Mouse (Mus musculus) heart, adult 11 months (tissue): ENCODE measurements around the gene Cdadc1.

Experiments used
- DNase-seq: peaks from one replicate; pipeline ENCODE4 v3.0.0; 2022

Gene Cdadc1

DNA sequence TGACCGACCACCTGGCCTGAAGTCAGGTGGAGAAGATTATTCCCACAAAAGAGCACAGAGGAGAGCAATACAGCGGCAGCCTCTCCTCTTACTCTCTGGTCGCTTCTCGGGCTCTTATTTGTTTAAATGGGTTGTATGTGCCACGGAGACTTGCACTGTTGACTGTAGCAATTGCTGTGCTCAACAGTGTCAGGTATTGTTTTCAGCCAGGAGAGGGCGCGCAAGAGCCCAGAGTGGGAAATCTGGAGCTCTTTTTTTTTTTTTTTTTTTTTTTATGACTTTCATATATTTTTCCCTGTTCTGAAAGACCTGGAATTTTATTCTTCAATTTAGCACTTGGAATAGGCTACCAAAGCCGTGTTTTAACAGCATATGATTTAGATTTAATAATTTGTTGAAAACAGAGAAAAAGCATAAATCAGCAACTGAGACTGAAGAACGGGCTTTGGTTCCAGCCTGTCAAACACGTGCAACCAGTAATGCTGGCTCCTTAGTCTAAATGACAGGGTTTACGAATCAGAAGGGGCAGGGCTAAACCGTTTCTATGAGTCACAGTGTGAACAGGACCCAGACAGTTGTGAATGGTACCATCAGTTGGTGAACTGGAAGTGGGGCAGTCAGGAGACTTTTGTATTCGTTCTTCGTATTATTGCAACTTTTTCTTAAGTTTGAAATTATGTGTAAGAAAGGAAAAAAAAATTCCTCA lies 15.3 kb upstream of the Cdadc1 start:
- peak; percentile 83 for DNase-seq

DNA sequence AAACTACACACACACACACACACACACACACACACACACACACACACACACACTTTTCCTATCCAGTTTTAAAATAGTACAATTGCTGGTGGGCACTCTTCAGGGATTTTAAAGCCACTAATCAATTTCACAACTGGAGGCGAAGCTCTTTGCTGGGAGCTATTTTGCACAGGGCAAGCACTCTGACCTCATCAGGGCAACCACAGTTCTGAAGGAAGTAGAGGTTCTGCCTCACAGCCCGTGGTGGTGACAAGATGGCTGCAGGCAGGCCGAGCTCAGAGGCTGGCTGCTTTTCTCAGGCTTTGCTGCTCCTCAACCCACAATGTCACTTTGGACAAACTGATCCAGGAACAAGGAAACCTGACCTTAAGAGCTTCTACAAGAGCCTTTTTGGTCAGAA lies 9.3 kb upstream of the Cdadc1 start:
- DNase-seq = peak; percentile 64

DNA sequence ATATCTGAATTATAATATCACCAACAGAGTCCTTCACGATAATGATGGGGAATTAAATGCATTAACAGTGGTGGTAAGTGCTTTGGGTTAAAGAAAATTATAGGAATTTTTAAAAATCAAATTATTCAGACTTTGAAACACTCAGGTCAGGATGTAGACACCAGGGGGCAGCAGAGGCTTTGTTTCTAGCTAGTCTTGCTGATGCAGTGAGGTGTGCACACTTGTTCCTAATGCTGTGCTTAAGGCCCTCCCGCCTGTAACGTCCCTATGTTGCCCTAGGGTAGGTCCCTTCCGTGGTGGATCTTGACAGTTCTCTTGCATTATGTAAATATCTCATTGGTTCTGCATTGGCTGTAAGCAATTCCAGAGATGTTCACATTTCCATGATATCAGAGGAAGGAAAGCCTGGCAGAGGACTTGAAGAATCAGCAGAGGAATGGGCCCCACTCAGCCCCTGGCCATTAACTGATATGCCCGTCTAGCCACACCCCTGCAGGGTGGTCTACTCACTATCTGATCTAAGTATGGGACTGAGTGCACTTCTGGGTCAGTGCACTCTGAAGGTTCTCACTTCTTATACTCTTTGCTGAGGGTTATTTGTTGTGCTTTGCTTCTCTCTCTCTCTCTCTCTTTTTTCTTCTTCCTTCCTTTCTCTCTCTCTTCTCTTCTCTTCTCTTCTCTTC lies 8.1 kb upstream of the Cdadc1 start:
- peak; percentile 81 for DNase-seq

DNA sequence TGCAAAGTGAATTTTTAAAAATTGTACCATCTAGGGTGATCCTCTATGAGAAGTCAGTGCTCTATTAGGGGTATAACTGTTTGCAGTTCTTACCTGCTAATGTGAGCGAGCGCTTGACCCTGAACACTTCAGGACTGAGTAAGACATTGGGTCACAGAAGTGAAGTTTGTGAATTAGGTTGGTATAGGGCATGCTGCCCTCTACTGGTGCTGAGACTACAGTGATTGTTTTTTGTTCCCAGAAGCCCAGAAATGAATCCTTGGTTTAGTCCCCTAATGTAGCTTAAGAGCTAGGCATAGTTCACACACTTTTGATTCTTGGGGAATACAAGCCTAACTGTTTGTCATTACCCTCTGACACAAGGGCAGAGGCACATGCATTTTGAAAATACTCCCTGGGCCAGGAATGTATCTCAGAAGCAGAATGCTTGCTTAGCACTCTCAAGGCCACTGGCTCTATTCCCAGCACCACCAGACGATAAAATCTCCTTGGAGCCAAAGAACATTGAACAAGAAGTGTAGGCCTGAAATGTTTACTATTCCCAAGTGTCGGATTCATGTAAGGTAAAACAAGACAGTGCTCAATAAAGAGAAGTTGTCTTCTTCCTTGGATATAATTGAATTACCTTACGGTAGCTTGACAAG lies 6.4 kb upstream of the Cdadc1 start:
- peak; percentile 60 for DNase-seq

DNA sequence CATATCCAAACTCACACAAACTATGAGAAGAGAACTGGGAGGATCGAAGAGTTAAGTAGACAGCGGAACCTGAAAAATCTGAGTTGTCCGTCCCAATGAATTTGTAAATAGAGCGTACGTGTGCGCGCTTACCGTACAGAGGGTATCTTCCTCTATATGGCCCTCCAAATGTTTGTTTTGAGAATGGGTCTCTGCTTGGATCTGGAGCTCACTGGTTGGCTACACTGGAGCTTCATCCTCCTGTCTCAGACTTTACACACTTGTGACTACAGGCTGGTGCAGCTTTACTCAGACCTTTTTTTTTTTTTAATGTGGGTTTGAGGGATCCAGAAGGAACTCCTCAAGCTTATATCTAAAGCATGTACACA lies 485 bp upstream of the Cdadc1 start:
- DNase-seq = no peak

DNA sequence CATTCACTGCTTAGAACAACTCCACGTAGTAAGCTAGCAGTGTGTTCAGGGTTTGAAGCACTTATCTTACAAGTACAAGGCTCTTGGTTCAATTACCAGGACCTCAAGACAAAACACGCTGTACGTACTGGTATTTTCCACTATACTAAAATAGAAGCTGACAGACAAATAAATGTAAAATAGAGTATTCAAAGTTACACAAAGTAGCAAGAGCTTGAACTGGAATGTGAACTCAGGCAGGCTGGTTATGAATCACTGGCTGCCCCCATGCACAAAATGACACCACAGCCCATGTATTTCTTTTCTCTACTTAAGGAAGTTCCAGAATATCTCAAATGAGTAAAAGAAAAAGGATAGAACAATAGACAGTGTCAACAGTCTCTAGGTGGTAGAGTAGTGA lies 2.8 kb downstream of the Cdadc1 start:
- DNase-seq = no peak

DNA sequence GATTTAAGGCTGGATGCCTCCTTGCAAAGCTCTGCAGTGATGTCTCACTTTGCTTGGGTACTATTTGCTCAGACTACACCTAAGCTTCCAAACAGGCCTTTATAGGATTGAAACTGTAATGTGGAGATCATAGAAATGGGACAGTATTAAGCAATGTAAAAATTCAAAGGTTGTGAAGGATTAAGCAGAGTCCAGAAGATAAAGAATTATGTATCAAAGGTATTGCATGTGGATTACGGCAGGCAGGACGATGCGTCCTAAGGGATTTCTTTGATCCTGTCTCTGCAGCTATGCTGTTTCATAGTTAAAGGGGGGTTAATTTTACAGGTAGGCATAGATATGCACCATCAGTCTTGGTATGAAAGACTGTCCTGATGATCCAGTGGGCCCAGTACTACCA lies 5.2 kb downstream of the Cdadc1 start:
- peak; percentile 22 for DNase-seq

DNA sequence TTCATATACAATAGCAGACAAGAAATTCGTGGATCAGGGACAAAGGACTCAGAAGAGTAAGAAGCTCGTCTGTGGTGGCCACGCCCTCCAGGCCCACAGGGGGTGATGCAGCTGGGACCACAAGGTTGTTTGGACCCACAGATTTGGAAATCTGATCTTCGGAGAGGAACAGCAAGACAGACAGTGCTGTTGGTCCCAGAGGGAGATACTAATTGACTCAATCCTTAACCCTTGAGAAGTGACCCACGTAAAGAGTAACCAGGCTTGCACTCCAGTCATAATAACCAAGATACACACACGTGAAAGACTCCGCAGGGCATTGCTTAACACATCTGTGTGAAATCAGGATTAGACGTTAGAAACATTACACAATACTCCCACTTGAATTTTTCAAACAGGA lies 5.9 kb downstream of the Cdadc1 start:
- DNase-seq = peak; percentile 73

DNA sequence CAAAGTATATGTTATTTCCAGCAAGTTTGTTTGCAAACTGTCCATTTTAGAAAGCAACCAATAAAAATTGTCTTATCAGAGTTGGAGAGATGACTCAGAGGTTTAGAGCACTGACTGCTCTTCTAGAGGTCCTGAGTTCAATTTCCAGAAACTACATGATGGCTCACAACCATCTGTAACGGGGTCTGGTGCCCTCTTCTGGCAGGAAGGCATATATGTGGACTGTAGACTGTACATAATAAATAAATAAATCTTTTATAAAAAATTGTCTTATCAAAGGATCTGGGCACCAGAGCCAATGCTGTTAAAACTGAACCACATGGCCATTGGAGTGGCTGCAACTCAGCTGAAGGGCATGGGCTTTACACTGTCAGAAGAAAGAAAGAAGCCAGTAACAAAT lies 7.1 kb downstream of the Cdadc1 start:
- peak; percentile 49 for DNase-seq

DNA sequence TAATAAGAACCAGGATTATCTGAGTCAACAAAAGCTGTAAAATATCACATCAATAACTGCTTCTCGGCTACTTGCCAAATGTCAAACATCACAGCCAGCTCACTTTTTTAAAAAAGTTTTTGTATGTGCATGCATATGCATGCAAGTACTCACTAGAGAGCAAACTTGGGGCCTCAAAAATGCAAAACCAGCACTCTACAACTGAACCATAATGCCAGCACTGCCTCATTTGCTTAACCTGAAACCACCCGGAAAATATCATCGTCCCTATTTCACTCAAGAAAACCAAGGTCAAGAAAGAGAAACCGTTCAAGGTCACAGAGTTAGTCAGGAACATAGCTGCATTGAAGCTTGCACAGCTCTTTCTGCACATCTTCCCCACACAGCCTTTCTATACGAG lies 21.4 kb downstream of the Cdadc1 start:
- DNase-seq = peak; percentile 37

DNA sequence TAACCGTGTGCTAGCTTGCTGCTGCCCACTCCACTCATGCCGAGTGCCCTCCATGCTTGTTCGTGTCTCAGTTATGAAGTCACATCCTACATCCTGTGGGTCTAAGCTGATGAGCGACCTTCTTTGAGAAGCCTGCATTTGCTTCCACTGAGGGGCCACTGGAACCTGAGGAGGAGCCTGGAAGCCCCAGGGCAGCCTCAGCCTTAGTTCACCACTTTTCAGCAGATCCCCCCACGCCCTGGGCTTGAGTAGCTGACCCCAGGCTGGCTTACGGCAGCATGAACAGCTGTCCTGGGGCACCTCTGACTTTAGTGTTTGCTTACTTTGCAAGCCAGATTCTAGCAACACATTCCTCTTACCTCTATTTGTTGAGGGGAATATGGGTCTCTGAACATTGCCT lies 31.0 kb downstream of the Cdadc1 start:
- DNase-seq = peak; percentile 59

DNA sequence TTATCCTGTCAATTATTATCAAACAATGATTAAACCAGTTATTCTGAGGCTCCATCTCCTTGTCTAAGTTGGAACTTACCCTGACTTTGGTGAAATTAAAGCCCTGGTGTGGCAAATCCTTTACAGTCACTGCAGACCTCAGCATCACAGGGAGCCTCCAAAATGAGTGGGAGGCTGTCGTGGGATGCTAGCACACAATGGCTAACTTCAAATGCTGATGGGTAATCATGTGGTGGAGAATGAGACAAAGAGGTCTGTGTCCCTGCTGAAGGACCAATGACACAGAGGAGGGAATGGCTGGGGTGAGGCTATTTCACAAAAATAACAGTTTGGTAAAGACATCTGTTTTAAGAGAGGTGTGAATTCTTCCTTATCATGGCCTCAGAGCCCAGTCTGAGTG lies 39.9 kb downstream of the Cdadc1 start:
- peak; percentile 73 for DNase-seq

DNA sequence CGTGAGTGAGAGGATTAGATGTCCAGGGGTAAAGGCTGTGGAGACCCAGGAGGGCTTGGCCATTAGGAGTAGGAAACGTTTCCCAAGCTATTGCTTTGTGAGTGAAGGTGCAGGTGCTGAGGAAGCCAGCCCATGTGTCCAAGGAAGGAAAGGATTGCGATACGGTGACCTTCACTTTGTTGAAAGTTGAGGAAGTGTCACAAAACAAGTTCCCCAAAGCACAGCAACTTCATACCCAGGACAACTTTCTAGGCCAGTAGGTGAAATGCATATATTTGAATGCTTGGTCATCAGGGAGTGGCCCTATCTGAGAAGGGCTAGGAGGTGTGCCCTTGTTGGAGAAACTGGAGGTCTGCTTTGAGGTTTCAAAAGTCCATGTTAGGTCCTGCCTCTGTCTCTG lies 40.7 kb downstream of the Cdadc1 start:
- no peak for DNase-seq

DNA sequence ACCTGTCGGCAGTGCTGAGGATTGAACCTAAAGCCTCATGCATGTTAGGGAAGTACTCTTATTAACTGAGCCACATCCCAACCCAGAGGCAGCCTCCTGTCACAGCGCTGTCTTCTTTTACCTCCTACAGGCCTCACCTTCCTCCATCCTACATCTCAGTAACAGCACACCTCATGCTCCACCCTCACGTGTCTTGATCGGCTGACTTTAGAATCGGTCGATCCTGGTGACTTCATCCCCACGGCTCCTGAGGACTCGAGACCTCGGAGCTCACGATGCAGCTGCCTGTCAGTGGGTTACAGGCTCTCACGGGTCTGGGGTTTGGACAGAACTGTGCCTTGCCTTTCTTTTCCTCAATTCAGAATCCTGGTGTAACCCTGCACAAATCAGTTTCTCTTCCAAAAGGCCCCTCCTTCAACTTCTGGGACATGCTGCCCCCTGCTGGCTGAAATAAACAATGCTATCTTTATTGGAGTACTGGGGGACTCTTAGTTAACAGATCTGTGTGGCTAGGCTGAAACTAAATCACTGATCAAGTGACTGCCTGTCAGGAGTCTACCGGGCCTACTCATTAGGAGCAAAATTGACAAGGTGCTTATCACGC lies 41.7 kb downstream of the Cdadc1 start:
- DNase-seq = peak; percentile 95

DNA sequence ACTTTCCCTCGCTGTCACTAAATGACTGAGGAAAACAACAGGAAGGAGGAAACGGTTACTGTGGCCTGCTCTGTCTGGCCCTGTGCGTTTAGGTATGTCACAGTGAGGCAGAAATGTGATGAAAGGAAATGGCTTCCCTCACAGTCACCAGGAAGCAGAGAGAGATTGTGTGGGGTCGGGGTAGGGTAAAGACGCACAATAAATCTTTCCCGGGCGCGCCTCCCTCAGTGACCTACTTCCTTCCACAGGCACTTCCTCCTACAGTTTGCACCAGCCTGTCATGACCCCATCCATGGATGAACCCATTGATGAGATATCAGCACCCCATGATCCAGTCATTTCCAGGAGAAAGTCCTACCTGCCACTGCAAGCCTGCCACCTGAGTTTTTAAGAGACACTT lies 42.7 kb downstream of the Cdadc1 start:
- peak; percentile 79 for DNase-seq

DNA sequence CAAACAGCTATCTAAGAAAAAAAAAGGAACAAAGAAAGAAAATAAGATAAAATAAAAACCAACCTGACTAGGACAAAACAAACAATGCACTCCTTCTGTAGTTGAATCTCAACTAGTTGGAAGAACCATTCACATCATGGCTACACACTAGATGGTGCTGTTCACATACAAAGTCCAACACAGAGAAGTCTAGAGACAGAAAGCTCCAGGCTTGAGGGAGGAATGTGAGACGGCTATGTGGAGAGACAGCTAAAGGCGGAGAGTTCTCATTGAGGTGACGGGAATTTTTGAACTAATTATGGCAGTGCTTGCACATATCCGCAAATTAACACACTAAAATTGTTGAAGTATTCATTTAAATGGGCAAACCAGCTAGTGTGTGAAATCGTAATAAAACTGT lies 43.7 kb downstream of the Cdadc1 start:
- DNase-seq = no peak

DNA sequence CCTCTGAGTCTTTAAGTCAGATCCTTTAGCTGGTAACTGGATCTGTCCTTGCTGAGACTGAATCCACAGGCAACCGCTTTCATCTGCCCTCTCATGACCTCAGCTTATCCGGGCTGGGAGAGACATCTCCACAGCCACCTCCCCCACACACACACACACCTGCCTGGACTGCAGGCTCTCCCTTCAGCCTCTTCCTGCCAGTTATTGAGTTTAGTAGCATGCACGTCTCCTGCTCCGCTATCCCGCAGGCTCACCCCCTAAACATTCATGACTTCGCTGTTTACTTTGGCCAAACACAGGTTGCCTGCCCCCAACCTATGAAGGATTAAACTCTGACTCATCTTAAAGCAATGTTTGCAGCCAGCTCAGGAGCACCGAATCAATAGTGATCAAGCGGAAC lies 45.8 kb downstream of the Cdadc1 start:
- DNase-seq = no peak

DNA sequence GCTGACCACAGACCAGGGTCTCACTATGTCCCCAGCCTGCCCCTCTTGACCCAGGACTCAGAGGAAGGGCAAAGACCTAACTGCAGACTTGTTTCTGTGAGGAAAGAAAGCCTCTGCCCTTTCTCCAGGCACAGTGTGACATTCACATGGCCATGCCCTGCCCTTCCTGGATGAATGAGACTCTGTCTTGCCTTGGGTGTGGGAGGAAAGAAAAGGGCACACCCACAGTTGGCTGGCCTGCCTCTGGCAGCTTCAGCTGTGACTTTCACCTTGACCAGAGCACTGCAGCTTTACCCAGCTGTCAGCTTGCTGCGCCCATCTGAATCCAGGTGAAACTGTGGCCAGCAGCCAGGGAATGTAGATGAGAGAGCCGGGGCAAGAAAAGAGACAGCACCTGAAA lies 46.9 kb downstream of the Cdadc1 start:
- DNase-seq = peak; percentile 94

DNA sequence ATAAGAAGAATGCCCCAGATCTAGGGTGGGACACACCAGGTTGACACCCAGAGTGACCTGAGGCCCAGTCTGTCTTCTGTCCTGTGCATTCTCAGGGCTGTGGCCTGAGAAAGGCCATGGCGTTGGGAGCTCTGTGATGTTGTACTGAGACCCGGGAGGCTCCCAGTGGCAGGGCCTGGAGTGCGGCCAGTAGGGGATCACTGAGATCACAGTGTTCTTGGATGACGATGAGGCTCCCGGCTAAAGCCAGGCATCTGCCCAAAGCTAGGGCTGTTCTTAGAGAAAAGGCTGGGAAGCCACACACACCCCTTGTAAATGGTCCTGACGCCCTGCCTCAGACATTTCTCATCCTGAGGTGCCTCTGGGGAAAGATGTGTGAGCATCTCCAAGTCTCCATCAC lies 48.7 kb downstream of the Cdadc1 start:
- DNase-seq = peak; percentile 99

DNA sequence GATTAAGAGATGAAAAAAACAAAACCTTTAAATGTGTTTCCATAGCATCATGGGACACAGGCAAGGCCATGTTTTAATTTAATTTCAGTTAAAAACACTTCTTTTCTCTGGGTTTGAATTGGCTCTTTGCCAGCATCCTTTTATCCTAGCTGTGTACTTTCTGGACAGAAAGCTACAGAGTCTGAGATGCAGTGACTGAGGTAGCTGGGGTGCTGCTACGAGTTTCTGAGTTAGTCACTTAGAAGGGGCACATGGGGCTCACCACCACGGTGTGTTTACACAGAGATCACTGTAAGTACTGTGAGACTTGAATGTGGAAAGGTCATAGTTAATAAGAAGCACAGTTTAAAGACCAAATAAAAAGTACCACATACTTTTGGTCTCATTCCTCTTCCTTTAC lies 49.2 kb downstream of the Cdadc1 start:
- peak; percentile 68 for DNase-seq

DNA sequence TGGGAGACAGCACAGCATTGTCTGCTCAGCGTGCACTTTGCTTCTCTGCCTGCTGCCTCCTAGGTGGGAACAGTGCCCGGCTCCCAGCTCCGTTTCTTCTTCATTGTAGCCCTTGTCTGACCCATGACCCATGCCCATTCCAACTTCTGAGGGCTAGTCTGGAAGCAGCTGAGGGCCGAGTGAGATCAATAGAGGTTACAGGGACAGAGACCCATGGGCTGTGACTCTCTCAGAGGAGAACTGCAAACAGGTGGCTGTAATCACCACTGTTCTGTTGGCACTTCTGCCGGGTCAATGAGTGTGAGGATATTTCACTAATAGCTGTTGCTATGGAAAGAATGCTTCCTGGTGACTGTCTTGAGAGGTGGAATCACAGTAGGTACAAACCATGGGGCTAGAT lies 50.2 kb downstream of the Cdadc1 start:
- DNase-seq = peak; percentile 84

DNA sequence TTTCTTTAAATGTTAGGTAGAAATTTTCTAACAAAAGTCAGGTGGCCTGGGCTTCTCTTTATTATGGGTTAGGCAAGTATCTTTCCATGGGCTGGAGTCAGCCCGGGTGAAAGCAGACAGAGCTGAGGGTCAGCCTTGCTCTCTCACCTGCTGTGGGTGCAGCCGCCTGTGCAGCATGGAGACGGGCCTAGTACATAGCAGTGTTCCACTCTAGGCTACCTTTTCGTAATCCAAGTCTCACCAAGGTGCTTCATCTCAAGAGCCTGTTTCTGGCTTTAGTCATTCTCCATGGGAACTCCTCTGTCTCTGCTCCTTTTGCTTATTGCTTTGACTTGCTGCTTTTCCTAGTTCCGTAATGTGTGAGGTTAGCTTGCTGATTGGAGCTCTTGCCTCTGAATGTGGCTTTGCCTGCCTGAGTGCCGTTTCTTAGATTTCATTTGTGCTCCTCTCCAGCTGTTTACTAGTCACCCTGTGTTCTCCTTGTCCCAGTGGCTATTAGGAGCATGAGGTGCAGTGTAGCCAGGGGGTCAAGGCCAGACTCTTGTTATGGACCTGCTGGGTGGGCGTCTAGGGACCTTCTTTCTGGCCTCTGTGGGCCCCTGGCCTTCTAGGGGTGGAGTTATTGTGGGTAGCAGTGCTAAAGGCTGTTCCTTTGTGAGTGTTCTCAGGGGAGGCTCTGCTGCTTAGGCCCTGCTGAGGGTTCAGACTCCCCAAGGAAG lies 51.4 kb downstream of the Cdadc1 start:
- peak; percentile 84 for DNase-seq

DNA sequence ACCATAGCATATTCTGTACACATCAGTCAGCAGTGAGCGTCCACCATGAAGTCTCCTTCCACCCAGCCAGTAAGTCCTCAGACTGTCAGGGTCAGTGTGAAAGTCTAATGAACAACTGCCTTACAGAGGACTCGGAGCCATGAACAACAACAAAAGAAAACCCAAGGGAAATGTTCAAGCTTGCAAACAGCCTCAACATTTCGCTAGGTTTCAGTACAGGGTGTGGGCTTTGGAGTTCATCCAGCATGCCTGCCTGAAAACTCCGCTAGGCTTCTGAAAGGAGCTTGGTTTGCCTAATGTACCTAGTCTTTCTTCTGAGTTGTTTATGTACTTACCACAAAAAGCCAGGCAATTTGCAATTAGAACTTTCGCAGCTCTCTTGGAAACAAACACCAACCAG lies 53.8 kb downstream of the Cdadc1 start:
- peak; percentile 92 for DNase-seq
